Mouse (Mus musculus) kidney, embryonic 15.5 days (tissue): ENCODE measurements around the gene Dbi. TPM values are rescaled to one million over a fixed set of nuclear protein-coding genes. Genes with fewer than 3 reads are reported as not detected.

Experiments used
- ATAC-seq: fragments of 200-750 bp; cut with Nextera tagmentation; replicated peaks from 2 replicates; pipeline ENCODE4 v1.8.0; 2017; ENCODE audit warnings: moderate TSS enrichment; ENCODE audit not compliant: low FRiP score
- H3K27ac ChIP-seq: fragments of 300-500 bp; sonication (generic); 2 replicates; pipeline ENCODE4 v1.5.1; 2015; ENCODE audit warnings: mild to moderate bottlenecking, inconsistent platforms
- H3K27me3 ChIP-seq: fragments of 300-500 bp; sonication (generic); 2 replicates; pipeline ENCODE4 v1.6.1; 2015; ENCODE audit warnings: inconsistent platforms
- H3K36me3 ChIP-seq: fragments of 300-500 bp; sonication (generic); 2 replicates; pipeline ENCODE4 v1.6.1; 2015; ENCODE audit warnings: inconsistent platforms
- H3K4me1 ChIP-seq: fragments of 300-500 bp; sonication (generic); 2 replicates; pipeline ENCODE4 v1.6.1; 2015; ENCODE audit warnings: inconsistent platforms
- H3K4me2 ChIP-seq: fragments of 300-500 bp; sonication (generic); 2 replicates; pipeline ENCODE4 v1.6.1; 2015; ENCODE audit warnings: moderate library complexity, mild to moderate bottlenecking, inconsistent platforms
- H3K4me3 ChIP-seq: fragments of 300-500 bp; sonication (generic); replicated peaks from 2 replicates; pipeline ENCODE4 v1.5.1; 2015; ENCODE audit warnings: mild to moderate bottlenecking, inconsistent platforms
- H3K9ac ChIP-seq: fragments of 300-500 bp; sonication (generic); 2 replicates; pipeline ENCODE4 v1.6.1; 2015; ENCODE audit warnings: mild to moderate bottlenecking, inconsistent platforms
- H3K9me3 ChIP-seq: fragments of 300-500 bp; sonication (generic); replicated peaks from 2 replicates; pipeline ENCODE4 v1.6.1; 2016; ENCODE audit warnings: inconsistent platforms
- WGBS: fragments of 180-500 bp; shearing (Covaris S2); methylation state at CpG from one replicate; pipeline ENCODE4 v1.1.7; 2015; ENCODE audit warnings: mixed read lengths; 5-methylcytosine and 5-hydroxymethylcytosine counted together
- polyA plus RNA-seq: library from polyadenylated mRNA; unstranded; fragments of >200 nt; fragmentation: Nextera tagmentation; extraction: Ambion mirVana; gene quantifications from 2 replicates; pipeline ENCODE4 v1.2.1, GENCODE M21; 2015

Gene Dbi
- polyA plus RNA-seq, 1 experiment from 2014 or later, result 696 TPM

GRCm38 (mm10) chr1:120118854-120119253 lies 2.0 kb downstream of the Dbi start:
- WGBS, result 91% methylated on average over 2 of the region's 2 CpGs
- Histone ChIP-seq H3K9ac (no peak overlapping the region), H3K4me1 (peaks cover 36% of the 10 kb centered on the region), H3K4me2 (0 out of 2 replicates have a peak overlapping the region, but pooled peaks have one; percentile 82), H3K4me3 (no peak overlapping the region), H3K27ac (no peak overlapping the region), H3K36me3 (peaks cover 41% of the 10 kb centered on the region), H3K9me3 (no peaks in the 10 kb centered on the region), H3K27me3 (no peaks in the 10 kb centered on the region)
- no peak for ATAC-seq

- peaks cover 61% of the 10 kb centered on the region for H3K36me3 ChIP-seq
These were observed 4.8 kb downstream of the Dbi start for GRCm38 (mm10) chr1:120116106-120116505.

GRCm38 (mm10) chr1:120115671-120116081 lies 5.2 kb downstream of the Dbi start:
- Histone ChIP-seq H3K27ac (no peak overlapping the region), H3K27me3 (no peaks in the 10 kb centered on the region), H3K4me1 (peaks cover 32% of the 10 kb centered on the region), H3K4me2 (no peak overlapping the region), H3K9ac (no peak overlapping the region), H3K4me3 (no peak overlapping the region), H3K36me3 (peaks cover 61% of the 10 kb centered on the region), H3K9me3 (no peaks in the 10 kb centered on the region)
- WGBS, result 92% methylated on average over 9 of the region's 9 CpGs
- no peak for ATAC-seq

More at GRCm38 (mm10) chr1:120116106-120116505, 4.8 kb downstream of the Dbi start:
- no peaks in the 10 kb centered on the region for H3K9me3 ChIP-seq
- H3K4me1 ChIP-seq, result peaks cover 32% of the 10 kb centered on the region
- no peak overlapping the region for H3K4me2 ChIP-seq
- H3K27ac ChIP-seq, result no peak overlapping the region
- 84% methylated on average over 11 of the region's 11 CpGs for WGBS
- H3K9ac ChIP-seq, result no peak overlapping the region
- no peak for ATAC-seq
- no peaks in the 10 kb centered on the region for H3K27me3 ChIP-seq
- no peak overlapping the region for H3K4me3 ChIP-seq

GRCm38 (mm10) chr1:120112251-120113187 lies 8.4 kb downstream of the Dbi start:
- WGBS, result 86% methylated on average over 12 of the region's 12 CpGs
- no peak overlapping the region for H3K4me2 ChIP-seq
- H3K9ac ChIP-seq, result no peak overlapping the region
- H3K36me3 ChIP-seq, result peaks cover 55% of the 10 kb centered on the region
- no peak for ATAC-seq
- H3K27me3 ChIP-seq, result no peaks in the 10 kb centered on the region
- no peak overlapping the region for H3K27ac ChIP-seq
- H3K4me1 ChIP-seq, result peaks cover 5% of the 10 kb centered on the region
- no peak overlapping the region for H3K4me3 ChIP-seq
- no peaks in the 10 kb centered on the region for H3K9me3 ChIP-seq

GRCm38 (mm10) chr1:120111766-120112165 lies 9.1 kb downstream of the Dbi start:
- Histone ChIP-seq H3K36me3 (peaks cover 49% of the 10 kb centered on the region), H3K9me3 (no peaks in the 10 kb centered on the region), H3K4me2 (no peak overlapping the region), H3K9ac (no peak overlapping the region), H3K27me3 (no peaks in the 10 kb centered on the region), H3K4me3 (no peak overlapping the region), H3K27ac (no peak overlapping the region), H3K4me1 (no peaks in the 10 kb centered on the region)
- ATAC-seq, result no peak
- WGBS, result 92% methylated on average over 8 of the region's 8 CpGs

- ATAC-seq, result 0 out of 2 replicates have a peak, but pooled peaks have one; percentile 46
- 0 out of 2 replicates have a peak, but pooled peaks cover 4% of the 10 kb centered on the region for H3K4me1 ChIP-seq
- peaks cover 31% of the 10 kb centered on the region for H3K36me3 ChIP-seq
- H3K4me2 ChIP-seq, result no peak overlapping the region
- 0 out of 2 replicates have a peak overlapping the region, but pooled peaks have one; percentile 18 for H3K27ac ChIP-seq
- H3K27me3 ChIP-seq, result no peaks in the 10 kb centered on the region
- H3K4me3 ChIP-seq, result no peak overlapping the region
- WGBS, result 82% methylated on average over 19 of the region's 19 CpGs
- H3K9me3 ChIP-seq, result no peaks in the 10 kb centered on the region
- no peak overlapping the region for H3K9ac ChIP-seq
These were observed 11.0 kb downstream of the Dbi start for GRCm38 (mm10) chr1:120109741-120110432.

- 55% methylated on average over 5 of the region's 5 CpGs for WGBS
- H3K27ac ChIP-seq, result no peak overlapping the region
These were observed 15.3 kb downstream of the Dbi start for GRCm38 (mm10) chr1:120105556-120105959.

GRCm38 (mm10) chr1:120101227-120101609 lies 19.7 kb downstream of the Dbi start:
- 0 out of 2 replicates have a peak, but pooled peaks cover 7% of the 10 kb centered on the region for H3K4me1 ChIP-seq
- WGBS, result 83% methylated on average over 3 of the region's 3 CpGs

More at GRCm38 (mm10) chr1:120105556-120105959, 15.3 kb downstream of the Dbi start:
- Histone ChIP-seq H3K4me3 (no peak overlapping the region), H3K36me3 (no peaks in the 10 kb centered on the region), H3K27me3 (no peaks in the 10 kb centered on the region), H3K9ac (no peak overlapping the region), H3K9me3 (no peaks in the 10 kb centered on the region), H3K4me1 (0 out of 2 replicates have a peak, but pooled peaks cover 4% of the 10 kb centered on the region), H3K4me2 (no peak overlapping the region)
- no peak for ATAC-seq

GRCm38 (mm10) chr1:120100456-120101226 lies 20.2 kb downstream of the Dbi start:
- WGBS, result 73% methylated on average over 8 of the region's 8 CpGs
- Histone ChIP-seq H3K4me3 (no peak overlapping the region), H3K4me1 (0 out of 2 replicates have a peak, but pooled peaks cover 7% of the 10 kb centered on the region), H3K4me2 (no peak overlapping the region), H3K27me3 (no peaks in the 10 kb centered on the region), H3K9me3 (no peaks in the 10 kb centered on the region), H3K27ac (no peak overlapping the region), H3K36me3 (no peaks in the 10 kb centered on the region), H3K9ac (no peak overlapping the region)
- no peak for ATAC-seq

More at GRCm38 (mm10) chr1:120101227-120101609, 19.7 kb downstream of the Dbi start:
- no peaks in the 10 kb centered on the region for H3K36me3 ChIP-seq
- H3K27ac ChIP-seq, result no peak overlapping the region
- no peak for ATAC-seq
- no peak overlapping the region for H3K4me2 ChIP-seq
- no peak overlapping the region for H3K4me3 ChIP-seq
- no peaks in the 10 kb centered on the region for H3K27me3 ChIP-seq
- no peak overlapping the region for H3K9ac ChIP-seq
- H3K9me3 ChIP-seq, result no peaks in the 10 kb centered on the region

- WGBS, result 59% methylated on average over 6 of the region's 6 CpGs
- H3K4me2 ChIP-seq, result no peak overlapping the region
- no peaks in the 10 kb centered on the region for H3K27me3 ChIP-seq
- ATAC-seq, result peak; percentile 44; the same call in 1 of the 2 replicates
- peak overlapping the region; percentile 45; the same call in 1 of the 2 replicates for H3K27ac ChIP-seq
- H3K9ac ChIP-seq, result no peak overlapping the region
- H3K36me3 ChIP-seq, result no peaks in the 10 kb centered on the region
- H3K4me1 ChIP-seq, result 0 out of 2 replicates have a peak, but pooled peaks cover 3% of the 10 kb centered on the region
- no peak overlapping the region for H3K4me3 ChIP-seq
- H3K9me3 ChIP-seq, result no peaks in the 10 kb centered on the region
These were observed 21.4 kb downstream of the Dbi start for GRCm38 (mm10) chr1:120099483-120099882.

GRCm38 (mm10) chr1:120098327-120098726 lies 22.6 kb downstream of the Dbi start:
- no peak for ATAC-seq
- 18% methylated on average over 7 of the region's 7 CpGs for WGBS
- no peak overlapping the region for H3K27ac ChIP-seq
- no peaks in the 10 kb centered on the region for H3K27me3 ChIP-seq
- no peak overlapping the region for H3K9ac ChIP-seq
- no peak overlapping the region for H3K4me3 ChIP-seq
- H3K4me1 ChIP-seq, result 0 out of 2 replicates have a peak, but pooled peaks cover 3% of the 10 kb centered on the region
- H3K9me3 ChIP-seq, result no peaks in the 10 kb centered on the region
- no peaks in the 10 kb centered on the region for H3K36me3 ChIP-seq
- H3K4me2 ChIP-seq, result no peak overlapping the region
